Mouse (Mus musculus): ENCODE measurements at regions not wholly inside any gene's neighbourhood (a gene's known extent, or its start where the extent isn't known, plus 50 kb on each side); places are given as distances from the start of the nearest gene placed in this dataset.
"Not testable (repeated sequence)": the region's sequence is repeated elsewhere in the genome, so short reads cannot be mapped to it uniquely, and the experiment has no call there.

- H3K4me2 ChIP-seq: no peak overlapping the region
- no peak overlapping the region for H3K9ac ChIP-seq
- H3K27ac ChIP-seq: no peak overlapping the region
- H3K9me3 ChIP-seq: no peaks in the 10 kb centered on the region
- 70% methylated on average over 9 of the region's 9 CpGs for WGBS
- H3K4me1 ChIP-seq: peaks cover 10% of the 10 kb centered on the region
- no peak overlapping the region for H3K4me3 ChIP-seq
- peaks cover 53% of the 10 kb centered on the region for H3K27me3 ChIP-seq
- H3K36me3 ChIP-seq: no peaks in the 10 kb centered on the region
- no peak for ATAC-seq (ENCODE audit: insufficient number of reproducible peaks, insufficient read depth, low FRiP score, low TSS enrichment, low read depth)
These were observed 136.3 kb upstream of the Bcor start for GRCm38 (mm10) chrX:12296264-12297053.

- H3K27me3 ChIP-seq: peaks cover 47% of the 10 kb centered on the region
- ATAC-seq (ENCODE audit: insufficient number of reproducible peaks, insufficient read depth, low FRiP score, low TSS enrichment, low read depth): no peak
- WGBS: 84% methylated on average over 5 of the region's 5 CpGs
- no peaks in the 10 kb centered on the region for H3K36me3 ChIP-seq
- H3K4me3 ChIP-seq: no peak overlapping the region
- H3K9ac ChIP-seq: no peak overlapping the region
- peaks cover 10% of the 10 kb centered on the region for H3K4me1 ChIP-seq
- H3K9me3 ChIP-seq: no peaks in the 10 kb centered on the region
- H3K27ac ChIP-seq: no peak overlapping the region
- H3K4me2 ChIP-seq: no peak overlapping the region
These were observed 138.5 kb upstream of the Bcor start for GRCm38 (mm10) chrX:12298609-12299008.

GRCm38 (mm10) chrX:12299236-12299635 is 139.1 kb upstream of the Bcor start:
- 82% methylated on average over 11 of the region's 11 CpGs for WGBS
- Histone ChIP-seq H3K4me1 (peaks cover 10% of the 10 kb centered on the region), H3K4me3 (no peak overlapping the region), H3K36me3 (no peaks in the 10 kb centered on the region), H3K27me3 (peaks cover 47% of the 10 kb centered on the region), H3K9me3 (no peaks in the 10 kb centered on the region), H3K9ac (no peak overlapping the region), H3K4me2 (no peak overlapping the region), H3K27ac (no peak overlapping the region)
- ATAC-seq (ENCODE audit: insufficient number of reproducible peaks, insufficient read depth, low FRiP score, low TSS enrichment, low read depth): no peak

- 65% methylated on average over 5 of the region's 5 CpGs for WGBS
- Histone ChIP-seq H3K27me3 (peaks cover 15% of the 10 kb centered on the region; the same call in 1 of the 2 replicates), H3K4me3 (no peak overlapping the region), H3K4me1 (no peaks in the 10 kb centered on the region), H3K27ac (no peak overlapping the region), H3K36me3 (no peaks in the 10 kb centered on the region), H3K9me3 (no peaks in the 10 kb centered on the region), H3K9ac (no peak overlapping the region), H3K4me2 (no peak overlapping the region)
- no peak for ATAC-seq (ENCODE audit: insufficient number of reproducible peaks, insufficient read depth, low FRiP score, low TSS enrichment, low read depth)
These were observed 144.5 kb upstream of the Bcor start for GRCm38 (mm10) chrX:12304678-12305077.

GRCm38 (mm10) chrX:12306940-12307339 is 146.8 kb upstream of the Bcor start:
- Histone ChIP-seq H3K36me3 (no peaks in the 10 kb centered on the region), H3K27me3 (peaks cover 10% of the 10 kb centered on the region; the same call in 1 of the 2 replicates), H3K4me2 (no peak overlapping the region), H3K9ac (no peak overlapping the region), H3K27ac (no peak overlapping the region), H3K9me3 (no peaks in the 10 kb centered on the region), H3K4me1 (no peaks in the 10 kb centered on the region), H3K4me3 (no peak overlapping the region)
- no peak for ATAC-seq (ENCODE audit: insufficient number of reproducible peaks, insufficient read depth, low FRiP score, low TSS enrichment, low read depth)
- WGBS: 69% methylated on average over 3 of the region's 3 CpGs

GRCm38 (mm10) chrX:12312534-12312933 is 152.4 kb upstream of the Bcor start:
- WGBS: 80% methylated on average over 5 of the region's 5 CpGs

GRCm38 (mm10) chrX:12315658-12316057 is 155.5 kb upstream of the Bcor start:
- H3K4me2 ChIP-seq: no peak overlapping the region
- WGBS: 90% methylated on average over 3 of the region's 3 CpGs
- H3K27ac ChIP-seq: no peak overlapping the region
- no peaks in the 10 kb centered on the region for H3K9me3 ChIP-seq
- H3K4me1 ChIP-seq: no peaks in the 10 kb centered on the region
- no peak for ATAC-seq (ENCODE audit: insufficient number of reproducible peaks, insufficient read depth, low FRiP score, low TSS enrichment, low read depth)
- H3K36me3 ChIP-seq: no peaks in the 10 kb centered on the region
- no peak overlapping the region for H3K4me3 ChIP-seq
- peaks cover 6% of the 10 kb centered on the region; the same call in 1 of the 2 replicates for H3K27me3 ChIP-seq
- no peak overlapping the region for H3K9ac ChIP-seq

More at GRCm38 (mm10) chrX:12312534-12312933, 152.4 kb upstream of the Bcor start:
- Histone ChIP-seq H3K4me1 (no peaks in the 10 kb centered on the region), H3K4me2 (no peak overlapping the region), H3K9ac (no peak overlapping the region), H3K36me3 (no peaks in the 10 kb centered on the region), H3K27ac (no peak overlapping the region), H3K27me3 (peaks cover 9% of the 10 kb centered on the region; the same call in 1 of the 2 replicates), H3K4me3 (no peak overlapping the region), H3K9me3 (no peaks in the 10 kb centered on the region)
- no peak for ATAC-seq (ENCODE audit: insufficient number of reproducible peaks, insufficient read depth, low FRiP score, low TSS enrichment, low read depth)

GRCm38 (mm10) chrX:12317488-12317887 is 157.3 kb upstream of the Bcor start:
- H3K36me3 ChIP-seq; H3K27me3 ChIP-seq; H3K9ac ChIP-seq; H3K9me3 ChIP-seq; H3K4me1 ChIP-seq; H3K27ac ChIP-seq; H3K4me2 ChIP-seq; H3K4me3 ChIP-seq; ATAC-seq (ENCODE audit: insufficient number of reproducible peaks, insufficient read depth, low FRiP score, low TSS enrichment, low read depth): not testable (repeated sequence)
- 81% methylated on average over 2 of the region's 2 CpGs for WGBS

- no peak overlapping the region for H3K4me2 ChIP-seq
- H3K27me3 ChIP-seq: no peaks in the 10 kb centered on the region; the same call in 1 of the 2 replicates
- H3K9ac ChIP-seq: no peak overlapping the region
- H3K9me3 ChIP-seq: no peaks in the 10 kb centered on the region
- 40% methylated on average over 4 of the region's 4 CpGs for WGBS
- H3K27ac ChIP-seq: no peak overlapping the region
- H3K36me3 ChIP-seq: no peaks in the 10 kb centered on the region
- no peak for ATAC-seq (ENCODE audit: insufficient number of reproducible peaks, insufficient read depth, low FRiP score, low TSS enrichment, low read depth)
- no peak overlapping the region for H3K4me3 ChIP-seq
- H3K4me1 ChIP-seq: no peaks in the 10 kb centered on the region
These were observed 158.9 kb upstream of the Bcor start for GRCm38 (mm10) chrX:12318848-12319651.

- Histone ChIP-seq H3K36me3 (no peaks in the 10 kb centered on the region), H3K4me3 (no peak overlapping the region), H3K9me3 (no peaks in the 10 kb centered on the region), H3K4me2 (no peak overlapping the region), H3K27ac (no peak overlapping the region), H3K4me1 (no peaks in the 10 kb centered on the region), H3K9ac (no peak overlapping the region), H3K27me3 (no peaks in the 10 kb centered on the region; the same call in 1 of the 2 replicates)
- WGBS: 87% methylated on average over 1 of the region's 1 CpGs
- no peak for ATAC-seq (ENCODE audit: insufficient number of reproducible peaks, insufficient read depth, low FRiP score, low TSS enrichment, low read depth)
These were observed 162.3 kb upstream of the Bcor start for GRCm38 (mm10) chrX:12322453-12322852.

- H3K4me2 ChIP-seq: no peak overlapping the region
- no peak overlapping the region for H3K27ac ChIP-seq
- H3K4me1 ChIP-seq: no peaks in the 10 kb centered on the region
- H3K9ac ChIP-seq: no peak overlapping the region
- no peak overlapping the region for H3K4me3 ChIP-seq
- no peaks in the 10 kb centered on the region for H3K36me3 ChIP-seq
- WGBS: 96% methylated on average over 3 of the region's 3 CpGs
- no peaks in the 10 kb centered on the region for H3K9me3 ChIP-seq
- H3K27me3 ChIP-seq: no peaks in the 10 kb centered on the region; the same call in 1 of the 2 replicates
- ATAC-seq (ENCODE audit: insufficient number of reproducible peaks, insufficient read depth, low FRiP score, low TSS enrichment, low read depth): no peak
These were observed 163.1 kb upstream of the Bcor start for GRCm38 (mm10) chrX:12323268-12323667.

- WGBS: 78% methylated on average over 6 of the region's 6 CpGs
- Histone ChIP-seq H3K4me2 (no peak overlapping the region), H3K27me3 (no peaks in the 10 kb centered on the region; the same call in 1 of the 2 replicates), H3K9me3 (no peaks in the 10 kb centered on the region), H3K4me1 (no peaks in the 10 kb centered on the region), H3K9ac (no peak overlapping the region), H3K27ac (no peak overlapping the region), H3K4me3 (no peak overlapping the region), H3K36me3 (no peaks in the 10 kb centered on the region)
- no peak for ATAC-seq (ENCODE audit: insufficient number of reproducible peaks, insufficient read depth, low FRiP score, low TSS enrichment, low read depth)
These were observed 163.7 kb upstream of the Bcor start for GRCm38 (mm10) chrX:12323812-12324211.

Measured in embryonic facial prominence, embryonic 13.5 days (tissue).